Mouse (Mus musculus) right cerebral cortex, adult 18-20 months (tissue): ENCODE data around the gene Grk3.

Experiments used
- DNase-seq: peaks from one replicate; pipeline ENCODE4 v3.0.0; 2022; ENCODE audit warnings: mixed read lengths

The Grk3 gene

GRCm38 (mm10) chr5:112931901-112932300, 83.7 kb downstream of the Grk3 start:
- no peak for DNase-seq

- DNase-seq = no peak
Measured at GRCm38 (mm10) chr5:112928201-112928881, 87.2 kb downstream of the Grk3 start.

DNA sequence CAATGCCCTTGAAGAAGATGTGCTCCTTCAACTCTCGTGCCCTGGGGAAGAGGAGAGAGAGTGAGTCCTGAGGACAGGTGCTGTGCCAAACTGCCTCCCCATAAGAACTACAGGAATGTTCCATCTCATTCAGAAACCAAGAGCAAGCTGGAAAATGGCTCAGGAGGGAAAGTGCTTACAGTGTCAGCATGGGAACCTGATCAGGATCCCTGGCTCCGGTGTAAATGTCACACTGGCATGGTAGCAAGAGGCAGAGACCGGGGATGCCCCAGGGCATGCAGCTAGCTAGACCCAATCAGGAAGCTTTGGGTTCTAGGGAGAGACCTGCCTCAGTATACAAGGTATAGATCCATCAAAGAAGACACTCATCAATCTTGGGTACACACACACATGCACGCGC, 90.2 kb downstream of the Grk3 start:
- DNase-seq = no peak

- no peak for DNase-seq
Measured at GRCm38 (mm10) chr5:112924806-112925205, 90.8 kb downstream of the Grk3 start.

- DNase-seq = no peak
Measured at GRCm38 (mm10) chr5:112923841-112924240, 91.8 kb downstream of the Grk3 start.

DNA sequence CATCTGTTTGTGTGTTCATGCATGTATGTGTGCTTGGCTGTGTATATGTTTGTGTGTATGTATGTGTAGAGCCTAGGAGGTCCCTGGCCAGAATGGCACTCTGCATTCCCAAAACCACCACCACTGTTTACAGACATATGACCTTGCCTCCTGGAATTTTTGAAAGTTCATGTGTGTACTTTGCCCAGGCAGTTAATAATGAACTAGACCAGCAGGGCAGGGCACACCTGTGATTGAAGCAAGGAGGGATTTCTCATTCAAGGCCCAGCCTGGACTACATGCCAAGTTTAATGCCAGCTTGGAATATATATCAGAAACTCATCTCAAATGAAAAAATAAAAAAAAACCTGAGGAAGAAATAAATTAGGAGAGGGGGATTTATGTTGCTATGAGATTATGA, 93.7 kb downstream of the Grk3 start:
- no peak for DNase-seq

- no peak for DNase-seq
Measured at GRCm38 (mm10) chr5:112910381-112910780, 105.2 kb downstream of the Grk3 start.

- DNase-seq = no peak
Measured at GRCm38 (mm10) chr5:112908169-112908614, 107.4 kb downstream of the Grk3 start.

DNA sequence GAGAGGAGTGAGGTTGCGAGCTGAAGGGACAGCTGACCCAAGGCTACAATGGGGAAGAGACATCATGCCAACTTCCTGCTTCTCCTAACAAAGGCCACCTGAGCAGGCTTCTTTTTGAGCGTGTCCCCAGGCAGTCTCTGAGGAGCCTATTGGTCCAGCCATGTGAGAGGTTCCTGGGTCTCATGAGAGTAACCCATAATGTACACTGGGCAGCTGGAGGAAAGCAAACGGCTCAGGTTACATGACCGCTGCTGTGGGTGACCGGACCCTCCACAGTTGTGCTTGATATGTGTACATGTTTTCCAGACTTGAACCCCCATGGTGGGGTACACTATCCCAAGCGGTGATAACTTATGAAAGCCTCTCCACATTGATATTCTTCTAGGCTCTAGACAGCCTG, 108.1 kb downstream of the Grk3 start:
- DNase-seq = no peak

- DNase-seq = no peak
Measured at GRCm38 (mm10) chr5:112895674-112896654, 119.6 kb downstream of the Grk3 start, which contains the start of gene Myo18b. TSS of gene Myo18b (minus strand) at chr5:112896362.

DNA sequence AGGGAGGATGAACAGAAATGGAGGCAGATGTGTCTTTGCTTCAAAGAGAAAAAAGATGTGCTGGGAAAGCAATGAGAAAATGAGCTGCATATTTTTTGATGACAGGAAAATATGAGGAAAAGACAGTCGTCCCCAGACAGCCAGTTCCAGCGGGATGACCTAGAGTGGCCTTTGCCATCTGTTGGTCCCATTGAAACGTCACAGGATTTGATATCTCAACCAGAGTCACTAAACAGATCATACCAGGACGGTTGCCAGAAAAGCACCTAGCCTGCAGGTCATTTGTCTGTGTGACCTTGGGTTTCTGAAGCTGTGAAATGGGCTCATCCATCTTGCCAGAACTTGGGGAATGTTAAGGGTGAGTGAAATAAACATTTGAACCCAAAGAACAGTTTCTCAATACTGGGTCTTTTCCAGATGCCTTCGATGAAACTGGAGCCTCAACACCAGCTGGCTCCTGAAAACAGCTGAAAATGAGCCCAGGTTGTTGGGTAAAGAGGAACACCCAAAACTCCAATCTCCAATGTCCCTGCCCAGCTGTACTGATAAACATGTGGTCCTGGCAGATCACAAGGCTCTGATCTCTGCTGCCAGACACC, 122.0 kb downstream of the Grk3 start:
- no peak for DNase-seq

DNA sequence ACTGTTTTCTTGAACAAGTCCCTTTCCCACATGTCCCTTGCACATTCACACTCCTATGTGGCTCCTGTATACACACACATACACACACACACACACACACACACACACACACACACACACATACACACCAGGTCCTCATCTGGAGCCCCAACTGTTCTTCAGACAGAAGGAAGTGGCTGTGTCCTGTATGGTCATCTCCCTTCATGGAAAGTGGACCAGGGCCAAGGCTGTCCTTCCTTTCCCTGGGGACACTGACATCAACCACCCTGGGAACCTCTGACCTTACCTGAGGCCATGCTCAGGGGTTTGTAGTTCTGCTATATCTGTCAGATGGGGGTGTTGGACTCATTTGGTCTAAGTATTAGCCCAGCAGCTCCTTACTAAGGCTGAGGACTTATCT, 123.2 kb downstream of the Grk3 start:
- no peak for DNase-seq

GRCm38 (mm10) chr5:112888651-112889050, 126.9 kb downstream of the Grk3 start:
- no peak for DNase-seq

DNA sequence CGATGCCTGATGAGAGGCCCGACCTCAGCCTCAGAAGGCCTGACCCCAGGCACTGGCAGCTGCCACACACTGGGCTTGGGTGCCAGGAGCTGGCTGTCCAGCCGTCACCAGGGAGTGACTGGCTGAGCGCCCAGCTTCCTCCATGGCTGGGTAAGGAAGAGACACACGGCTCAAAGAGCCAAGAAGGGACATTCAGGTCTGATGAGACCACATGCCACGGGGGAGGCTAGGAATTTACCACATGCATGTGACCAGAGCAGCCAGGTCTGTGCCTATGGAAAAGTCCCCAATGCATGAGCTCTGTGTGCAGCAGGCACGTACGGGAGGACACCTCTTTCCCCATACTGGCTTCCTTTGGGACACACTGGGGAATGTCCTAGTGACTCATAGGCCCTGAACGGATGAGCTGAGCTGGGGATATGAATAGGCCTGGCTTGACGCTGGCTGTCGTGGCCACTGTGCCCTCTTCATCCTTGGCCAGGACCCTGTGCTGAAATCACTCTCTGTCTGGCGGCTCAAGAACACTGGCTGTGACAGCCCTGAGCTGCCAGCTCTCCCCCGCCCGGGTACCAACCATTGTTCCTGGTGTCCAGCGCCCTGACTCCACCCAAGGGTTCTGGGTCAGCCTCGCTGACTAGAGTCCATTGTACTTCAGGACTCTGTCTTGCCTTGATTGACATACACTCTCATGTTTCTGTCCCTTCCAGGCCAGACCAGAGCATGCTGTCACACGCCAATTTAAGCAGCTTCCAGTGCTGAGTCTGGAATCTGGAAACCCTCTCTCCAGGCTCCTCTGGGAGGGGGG, 128.7 kb downstream of the Grk3 start:
- peak; percentile 50 for DNase-seq

DNA sequence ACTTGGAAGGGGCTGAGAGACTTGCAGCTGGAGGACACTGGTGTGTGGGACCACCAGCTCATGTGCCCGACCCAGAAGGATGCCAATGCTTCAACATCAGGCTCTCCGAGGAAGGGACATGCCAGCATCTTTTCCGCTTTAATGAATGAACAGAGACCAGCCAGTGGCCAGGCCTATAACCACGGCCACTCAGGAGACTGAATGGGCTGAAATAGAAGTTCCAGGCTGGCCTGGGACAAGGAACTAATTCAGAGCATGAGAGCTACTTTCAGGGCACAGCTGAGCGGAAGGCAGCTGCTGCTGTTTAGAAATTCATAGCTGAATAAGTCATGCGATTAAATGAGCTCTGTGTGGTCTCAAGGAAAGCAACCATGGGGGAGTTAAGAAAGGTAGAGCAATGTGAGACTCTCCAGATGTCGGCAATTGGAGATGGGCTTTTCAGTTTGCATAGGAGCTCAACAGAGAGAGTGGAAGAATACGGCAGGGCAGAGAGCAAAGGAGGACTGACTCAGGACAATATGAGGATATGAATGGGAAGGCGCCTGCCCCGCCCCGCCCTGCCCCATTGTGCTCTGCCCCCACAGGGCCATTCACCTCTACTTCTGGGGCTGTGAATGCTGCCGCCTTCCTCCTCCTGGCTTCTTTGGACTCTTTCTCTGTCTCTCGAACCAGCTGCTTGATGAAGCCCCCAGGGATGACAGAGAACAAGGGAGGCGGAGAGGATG, 138.0 kb downstream of the Grk3 start:
- peak; percentile 19 for DNase-seq

DNA sequence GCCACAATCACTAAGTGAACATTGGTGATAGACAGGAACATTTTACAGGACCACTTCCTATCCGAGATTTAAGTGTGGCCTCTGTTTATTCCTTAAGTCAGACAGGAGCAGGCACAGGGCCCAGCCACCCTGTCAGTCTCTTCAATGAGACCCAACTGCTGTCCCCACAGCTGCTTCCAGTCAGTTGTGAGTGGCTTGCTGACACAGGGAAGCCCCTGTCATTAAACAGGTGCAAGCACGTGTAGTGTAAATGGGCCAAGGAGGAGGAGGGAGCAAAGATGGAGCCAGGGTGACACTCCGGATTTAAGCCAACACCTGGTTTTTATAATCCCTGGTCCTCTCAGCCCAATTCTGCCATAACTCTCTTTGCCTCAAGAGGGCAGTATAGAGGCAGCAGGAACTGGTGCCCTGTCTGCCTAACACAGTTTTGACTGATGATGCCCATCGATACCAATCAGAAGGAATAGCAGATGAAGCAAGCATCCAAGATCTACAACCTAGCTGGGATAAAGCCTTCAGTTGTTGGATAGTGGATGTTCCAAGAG, 138.7 kb downstream of the Grk3 start:
- DNase-seq = peak; percentile 58

- DNase-seq = no peak
Measured at GRCm38 (mm10) chr5:112872999-112873398, 142.6 kb downstream of the Grk3 start.

GRCm38 (mm10) chr5:112870729-112871128, 144.9 kb downstream of the Grk3 start:
- peak; percentile 58 for DNase-seq

DNA sequence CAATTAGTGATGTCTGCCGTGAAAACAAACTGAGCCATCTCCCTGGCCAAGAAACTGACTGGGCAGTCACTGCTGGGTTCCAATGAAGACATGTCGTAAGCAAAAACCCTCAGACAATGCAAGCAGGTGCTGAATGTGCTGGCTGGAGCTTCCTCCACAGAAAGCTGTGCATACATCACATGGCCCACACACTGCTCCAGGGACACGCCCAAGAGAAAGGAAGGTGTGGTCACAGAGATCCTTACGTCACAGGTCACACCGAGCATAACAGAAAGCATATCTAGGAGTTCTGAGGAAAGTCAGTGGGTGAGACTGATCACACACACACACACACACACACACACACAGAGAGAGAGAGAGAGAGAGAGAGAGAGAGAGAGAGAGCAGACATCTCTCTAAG, 147.0 kb downstream of the Grk3 start:
- DNase-seq = no peak

DNA sequence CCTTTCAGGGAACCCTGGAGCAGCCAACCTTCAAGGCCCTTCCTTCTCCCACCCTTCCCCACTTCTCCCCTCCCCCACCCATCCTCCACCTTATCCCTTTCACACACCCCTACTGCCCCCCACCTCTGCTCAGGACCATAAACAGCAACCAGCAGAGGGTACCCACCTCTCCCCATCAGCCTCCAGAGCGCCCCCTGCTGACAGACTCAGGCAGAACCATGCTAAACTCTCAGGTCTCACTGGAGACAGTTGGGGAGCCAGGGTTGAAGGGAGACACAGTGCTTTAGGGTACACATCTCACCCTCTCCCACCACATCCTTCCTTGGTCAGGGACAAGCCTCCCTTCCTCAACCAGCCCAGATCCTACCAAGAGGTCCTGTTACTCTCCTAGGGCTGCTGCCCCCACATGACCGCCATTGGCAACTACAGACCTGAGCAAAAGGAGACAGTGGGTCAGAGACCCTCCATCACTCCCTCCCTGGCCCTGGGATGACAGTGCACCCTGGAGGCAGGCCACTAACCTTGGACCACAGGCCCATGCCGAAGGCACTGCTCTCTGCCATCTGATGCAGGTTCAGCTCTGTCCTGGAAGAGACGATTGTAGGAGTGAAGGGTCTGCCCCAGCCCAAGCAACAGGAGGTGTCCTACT, 150.7 kb downstream of the Grk3 start:
- no peak for DNase-seq
